Mouse (Mus musculus) hindbrain, embryonic 14.5 days (tissue): ENCODE data around the gene Drd1. TPM values are rescaled to one million over a fixed set of nuclear protein-coding genes. Genes with fewer than 3 reads are reported as not detected.

Source experiments
- ATAC-seq: fragments of 200-750 bp; cut with Nextera tagmentation; 2 replicates; pipeline ENCODE4 v1.8.0; 2017; ENCODE audit warnings: moderate number of reproducible peaks, mild to moderate bottlenecking, moderate TSS enrichment, moderate library complexity; ENCODE audit not compliant: low FRiP score
- DNase-seq: peaks from one replicate; pipeline ENCODE4 v3.0.0-alpha.2; 2015; ENCODE audit warnings: low spot score
- H3K27ac ChIP-seq: fragments of 300-500 bp; sonication (generic); 2 replicates; pipeline ENCODE4 v1.5.1; 2014; ENCODE audit warnings: mild to moderate bottlenecking, moderate library complexity
- H3K27me3 ChIP-seq: fragments of 300-500 bp; sonication (generic); 2 replicates; pipeline ENCODE4 v1.6.1; 2014; ENCODE audit warnings: mild to moderate bottlenecking, low read length, mixed read lengths; ENCODE audit not compliant: control insufficient read depth, insufficient read depth
- H3K36me3 ChIP-seq: fragments of 300-500 bp; sonication (generic); replicated peaks from 2 replicates; pipeline ENCODE4 v1.6.1; 2014; ENCODE audit not compliant: control insufficient read depth, insufficient read depth
- H3K4me1 ChIP-seq: fragments of 300-500 bp; sonication (generic); replicated peaks from 2 replicates; pipeline ENCODE4 v1.6.1; 2014; ENCODE audit warnings: antibody characterized with exemption, low read length, mixed read lengths; ENCODE audit not compliant: control insufficient read depth, insufficient read depth
- H3K4me2 ChIP-seq: fragments of 300-500 bp; sonication (generic); replicated peaks from 2 replicates; pipeline ENCODE4 v1.6.1; 2014; ENCODE audit warnings: mild to moderate bottlenecking, moderate library complexity
- H3K4me3 ChIP-seq: fragments of 300-500 bp; sonication (generic); replicated peaks from 2 replicates; pipeline ENCODE4 v1.5.1; 2014; ENCODE audit warnings: mild to moderate bottlenecking, low read length
- H3K9ac ChIP-seq: fragments of 300-500 bp; sonication (generic); 2 replicates; pipeline ENCODE4 v1.6.1; 2014
- H3K9me3 ChIP-seq: fragments of 300-500 bp; sonication (generic); 2 replicates; pipeline ENCODE4 v1.6.1; 2016; ENCODE audit warnings: low read length; ENCODE audit not compliant: control insufficient read depth
- WGBS: fragments of 180-500 bp; shearing (Covaris S2); extraction: QIAGEN DNeasy Blood & Tissue Kit; methylation state at CpG from one replicate; pipeline ENCODE4 v1.1.7; 2014; 5-methylcytosine and 5-hydroxymethylcytosine counted together
- polyA plus RNA-seq: library from polyadenylated mRNA; unstranded; fragments of >200 nt; fragmentation: Nextera tagmentation; extraction: Ambion mirVana; gene quantifications from 2 replicates; pipeline ENCODE4 v1.2.1, GENCODE M21; 2014

Gene Drd1
- polyA plus RNA-seq, 1 experiment from 2014 or later, result 1.3 TPM

- Histone ChIP-seq H3K4me1 (no peaks in the 10 kb centered on the region), H3K27ac (no peak overlapping the region), H3K27me3 (no peaks in the 10 kb centered on the region), H3K4me3 (no peak overlapping the region), H3K4me2 (no peak overlapping the region), H3K9ac (no peak overlapping the region), H3K9me3 (no peaks in the 10 kb centered on the region), H3K36me3 (no peaks in the 10 kb centered on the region)
- 93% methylated on average over 3 of the region's 3 CpGs for WGBS
- ATAC-seq (no peak), DNase-seq (no peak)
Measured at GRCm38 (mm10) chr13:54066081-54066746, 10.7 kb upstream of the Drd1 start.

- WGBS, result 3% methylated on average over 3 of the region's 3 CpGs
- ATAC-seq, result no peak
- Histone ChIP-seq H3K9me3 (no peaks in the 10 kb centered on the region), H3K27ac (no peak overlapping the region), H3K4me1 (no peaks in the 10 kb centered on the region), H3K4me2 (no peak overlapping the region), H3K36me3 (no peaks in the 10 kb centered on the region), H3K4me3 (no peak overlapping the region), H3K27me3 (no peaks in the 10 kb centered on the region), H3K9ac (no peak overlapping the region)
- peak; percentile 81 for DNase-seq
Measured at GRCm38 (mm10) chr13:54063292-54063691, 7.8 kb upstream of the Drd1 start.

- DNase-seq (no peak), ATAC-seq (no peak)
- H3K27ac ChIP-seq, result no peak overlapping the region
- H3K9me3 ChIP-seq, result no peaks in the 10 kb centered on the region
- H3K27me3 ChIP-seq, result no peaks in the 10 kb centered on the region
- H3K36me3 ChIP-seq, result no peaks in the 10 kb centered on the region
- H3K4me2 ChIP-seq, result no peak overlapping the region
- H3K9ac ChIP-seq, result no peak overlapping the region
- WGBS, result 85% methylated on average over 3 of the region's 3 CpGs
- H3K4me1 ChIP-seq, result no peaks in the 10 kb centered on the region
- H3K4me3 ChIP-seq, result no peak overlapping the region
Measured at GRCm38 (mm10) chr13:54062068-54062467, 6.6 kb upstream of the Drd1 start.

GRCm38 (mm10) chr13:54054962-54055361, 543 bp downstream of the Drd1 start:
- H3K27me3 ChIP-seq, result peaks cover 17% of the 10 kb centered on the region
- DNase-seq (no peak), ATAC-seq (peak; percentile 21; the same call in 1 of the 2 replicates)
- WGBS, result 2% methylated on average over 20 of the region's 20 CpGs
- H3K4me2 ChIP-seq, result peak overlapping the region; percentile 94
- H3K9ac ChIP-seq, result peak overlapping the region; percentile 54
- H3K27ac ChIP-seq, result no peak overlapping the region
- H3K4me1 ChIP-seq, result no peaks in the 10 kb centered on the region
- peak overlapping the region; percentile 42 for H3K4me3 ChIP-seq
- H3K36me3 ChIP-seq, result no peaks in the 10 kb centered on the region
- H3K9me3 ChIP-seq, result no peaks in the 10 kb centered on the region

GRCm38 (mm10) chr13:54051641-54052040, 3.9 kb downstream of the Drd1 start:
- peaks cover 17% of the 10 kb centered on the region for H3K27me3 ChIP-seq
- DNase-seq (no peak), ATAC-seq (no peak)
- H3K4me1 ChIP-seq, result no peaks in the 10 kb centered on the region
- 47% methylated on average over 7 of the region's 7 CpGs for WGBS
- H3K36me3 ChIP-seq, result no peaks in the 10 kb centered on the region
- no peak overlapping the region for H3K4me2 ChIP-seq
- H3K9me3 ChIP-seq, result no peaks in the 10 kb centered on the region
- no peak overlapping the region for H3K27ac ChIP-seq
- H3K4me3 ChIP-seq, result no peak overlapping the region
- no peak overlapping the region for H3K9ac ChIP-seq

GRCm38 (mm10) chr13:54048679-54049352, 6.7 kb downstream of the Drd1 start:
- no peak for DNase-seq
- H3K4me3 ChIP-seq, result no peak overlapping the region
- no peaks in the 10 kb centered on the region for H3K36me3 ChIP-seq
- no peak overlapping the region for H3K4me2 ChIP-seq
- ATAC-seq, result no peak
- no peak overlapping the region for H3K9ac ChIP-seq
- no peaks in the 10 kb centered on the region for H3K4me1 ChIP-seq
- no peaks in the 10 kb centered on the region for H3K9me3 ChIP-seq
- 78% methylated on average over 7 of the region's 7 CpGs for WGBS
- H3K27ac ChIP-seq, result no peak overlapping the region
- H3K27me3 ChIP-seq, result peaks cover 5% of the 10 kb centered on the region; the same call in 1 of the 2 replicates

GRCm38 (mm10) chr13:54040256-54040655, 15.2 kb downstream of the Drd1 start:
- Histone ChIP-seq H3K27me3 (no peaks in the 10 kb centered on the region), H3K4me3 (no peak overlapping the region), H3K9ac (no peak overlapping the region), H3K4me1 (no peaks in the 10 kb centered on the region), H3K36me3 (no peaks in the 10 kb centered on the region), H3K9me3 (no peaks in the 10 kb centered on the region), H3K4me2 (no peak overlapping the region), H3K27ac (no peak overlapping the region)
- no peak for DNase-seq
- 76% methylated on average over 2 of the region's 2 CpGs for WGBS
- ATAC-seq, result no peak

GRCm38 (mm10) chr13:54037936-54038335, 17.6 kb downstream of the Drd1 start:
- Histone ChIP-seq H3K9me3 (no peaks in the 10 kb centered on the region), H3K27me3 (no peaks in the 10 kb centered on the region), H3K36me3 (no peaks in the 10 kb centered on the region), H3K9ac (no peak overlapping the region), H3K27ac (no peak overlapping the region), H3K4me2 (no peak overlapping the region), H3K4me3 (no peak overlapping the region), H3K4me1 (no peaks in the 10 kb centered on the region)
- ATAC-seq (no peak), DNase-seq (no peak)
- WGBS, result 83% methylated on average over 4 of the region's 4 CpGs

- Histone ChIP-seq H3K36me3 (no peaks in the 10 kb centered on the region), H3K4me3 (no peak overlapping the region), H3K27me3 (no peaks in the 10 kb centered on the region), H3K4me2 (no peak overlapping the region), H3K27ac (no peak overlapping the region), H3K4me1 (no peaks in the 10 kb centered on the region), H3K9ac (no peak overlapping the region), H3K9me3 (no peaks in the 10 kb centered on the region)
- no peak for DNase-seq
- WGBS, result 68% methylated on average over 1 of the region's 1 CpGs
- no peak for ATAC-seq
Measured at GRCm38 (mm10) chr13:54035541-54035940, 20.0 kb downstream of the Drd1 start.
